Mouse (Mus musculus) liver, adult 2 months (tissue): ENCODE data around the gene Sacs.

Experiments used
- CTCF ChIP-seq: fragments of 200-500 bp; IDR thresholded peaks from 2 replicates; pipeline ENCODE4 v1.5.1; 2011; ENCODE audit warnings: low read depth, low read length, control low read depth
- POLR2A ChIP-seq: fragments of 200-500 bp; IDR thresholded peaks from 2 replicates; pipeline ENCODE4 v1.6.1; 2011; ENCODE audit warnings: low read length, control low read depth; ENCODE audit not compliant: insufficient read depth; ENCODE audit errors: extremely low read depth

DNA sequence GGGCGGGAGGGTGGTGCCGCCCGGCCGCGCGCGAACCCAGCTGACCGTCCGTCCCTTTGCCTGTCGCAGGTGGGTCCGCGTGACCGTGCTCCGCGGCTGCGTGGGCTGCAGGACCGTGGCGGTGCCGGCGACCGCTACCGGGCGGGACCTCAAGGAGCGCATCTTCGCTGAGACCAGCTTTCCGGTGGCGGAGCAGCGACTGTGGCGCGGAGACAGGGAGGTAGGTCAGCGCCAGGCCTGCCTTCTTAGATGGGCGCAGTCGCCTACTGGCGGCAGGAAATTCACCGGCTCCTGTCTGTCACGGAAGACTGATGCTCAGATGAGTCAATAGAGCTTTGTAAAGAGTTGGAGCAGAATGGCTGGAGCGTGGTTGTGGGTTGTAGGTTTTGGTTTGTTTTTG is 35.0 kb downstream of the Sacs start:
- no peak for TF ChIP-seq POLR2A
- peak; percentile 17; the same call in 1 of the 2 replicates for TF ChIP-seq CTCF
